Mouse (Mus musculus): ENCODE data around the gene Ankrd52. TPM values are rescaled to one million over a fixed set of nuclear protein-coding genes. Genes with fewer than 3 reads are reported as not detected.
A peak's percentile ranks its signal among the peaks of the same experiment; 100 is the strongest.

Gene Ankrd52
- polyA plus RNA-seq, 1 experiment from 2014 or later: 12.3 TPM

DNA sequence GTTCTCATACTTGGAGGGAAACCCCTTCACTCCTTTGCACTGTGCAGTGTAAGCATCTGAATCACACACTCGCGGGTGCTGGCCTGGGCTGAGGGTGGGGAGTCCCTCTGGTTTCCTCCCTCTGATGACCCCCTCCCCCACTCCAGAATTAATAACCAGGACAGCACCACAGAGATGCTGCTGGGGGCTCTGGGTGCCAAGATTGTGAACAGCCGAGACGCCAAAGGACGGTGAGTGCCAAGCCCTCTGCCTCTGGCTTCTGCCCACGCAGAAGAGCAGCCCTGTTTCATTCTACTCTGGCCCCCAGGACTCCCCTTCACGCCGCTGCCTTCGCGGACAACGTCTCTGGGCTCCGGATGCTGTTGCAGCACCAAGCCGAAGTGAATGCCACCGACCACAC, 12.0 kb downstream of the Ankrd52 start:
- H3K9me3 ChIP-seq (ENCODE audit: control insufficient read depth, low read length): no peaks in the 10 kb centered on the region
- no peak overlapping the region for H3K4me2 ChIP-seq (replicated peaks; ENCODE audit: low read depth, low read length)
- no peak overlapping the region for H3K27ac ChIP-seq (ENCODE audit: low read depth, low read length)
- 91% methylated on average over 14 of the region's 14 CpGs for WGBS
- no peak for ATAC-seq (ENCODE audit: low FRiP score)
- H3K9ac ChIP-seq (ENCODE audit: low read depth, low read length): no peak overlapping the region
- no peak for DNase-seq (ENCODE audit: low spot score)
- H3K27me3 ChIP-seq (ENCODE audit: control insufficient read depth, insufficient read depth, low read length): no peaks in the 10 kb centered on the region
- H3K4me1 ChIP-seq (replicated peaks; ENCODE audit: control insufficient read depth, insufficient read depth, low read length): no peaks in the 10 kb centered on the region
- peaks cover 29% of the 10 kb centered on the region for H3K36me3 ChIP-seq (ENCODE audit: control insufficient read depth, insufficient read depth, low read length)
- H3K4me3 ChIP-seq (ENCODE audit: low read depth, low read length): no peak overlapping the region

GRCm38 (mm10) chr10:128389570-128389969, 12.7 kb downstream of the Ankrd52 start:
- Histone ChIP-seq H3K9me3 (ENCODE audit: control insufficient read depth, low read length) (no peaks in the 10 kb centered on the region), H3K27ac (ENCODE audit: low read depth, low read length) (no peak overlapping the region), H3K4me1 (replicated peaks; ENCODE audit: control insufficient read depth, insufficient read depth, low read length) (no peaks in the 10 kb centered on the region), H3K9ac (ENCODE audit: low read depth, low read length) (no peak overlapping the region), H3K36me3 (ENCODE audit: control insufficient read depth, insufficient read depth, low read length) (peaks cover 30% of the 10 kb centered on the region), H3K4me3 (ENCODE audit: low read depth, low read length) (no peak overlapping the region), H3K4me2 (replicated peaks; ENCODE audit: low read depth, low read length) (no peak overlapping the region), H3K27me3 (ENCODE audit: control insufficient read depth, insufficient read depth, low read length) (no peaks in the 10 kb centered on the region)
- ATAC-seq (ENCODE audit: low FRiP score) (no peak), DNase-seq (ENCODE audit: low spot score) (no peak)
- WGBS: 83% methylated on average over 6 of the region's 6 CpGs

GRCm38 (mm10) chr10:128390366-128390765, 13.5 kb downstream of the Ankrd52 start:
- H3K9me3 ChIP-seq (ENCODE audit: control insufficient read depth, low read length): no peaks in the 10 kb centered on the region
- H3K36me3 ChIP-seq (ENCODE audit: control insufficient read depth, insufficient read depth, low read length): peaks cover 30% of the 10 kb centered on the region
- DNase-seq (ENCODE audit: low spot score): no peak
- ATAC-seq (ENCODE audit: low FRiP score): no peak
- H3K4me2 ChIP-seq (replicated peaks; ENCODE audit: low read depth, low read length): no peak overlapping the region
- H3K9ac ChIP-seq (ENCODE audit: low read depth, low read length): no peak overlapping the region
- no peaks in the 10 kb centered on the region for H3K27me3 ChIP-seq (ENCODE audit: control insufficient read depth, insufficient read depth, low read length)
- WGBS: 93% methylated on average over 12 of the region's 12 CpGs
- H3K27ac ChIP-seq (ENCODE audit: low read depth, low read length): no peak overlapping the region
- no peak overlapping the region for H3K4me3 ChIP-seq (ENCODE audit: low read depth, low read length)
- H3K4me1 ChIP-seq (replicated peaks; ENCODE audit: control insufficient read depth, insufficient read depth, low read length): no peaks in the 10 kb centered on the region; the same call in 1 of the 2 replicates

DNA sequence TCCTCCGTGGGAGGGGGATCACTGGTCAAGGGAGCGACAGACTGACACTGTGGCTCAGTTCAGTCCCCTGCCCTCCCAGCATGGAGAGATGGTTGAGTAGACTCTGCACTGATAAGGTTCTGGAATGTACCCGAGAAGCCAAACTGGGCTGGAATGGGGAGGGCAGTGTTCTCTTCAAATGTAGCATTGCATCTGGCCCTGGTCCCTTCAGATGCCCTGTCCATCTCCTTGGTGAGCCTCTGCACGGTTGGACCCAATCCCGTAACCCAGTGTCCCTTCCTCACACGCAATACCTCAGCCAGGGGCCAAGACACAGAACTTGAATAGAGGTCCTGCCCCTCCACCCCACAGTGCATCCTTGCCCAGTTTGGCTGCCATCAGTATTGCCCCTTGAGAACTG, 14.9 kb downstream of the Ankrd52 start:
- Histone ChIP-seq H3K9me3 (ENCODE audit: control insufficient read depth, low read length) (no peaks in the 10 kb centered on the region), H3K27ac (ENCODE audit: low read depth, low read length) (no peak overlapping the region), H3K9ac (ENCODE audit: low read depth, low read length) (no peak overlapping the region), H3K4me2 (replicated peaks; ENCODE audit: low read depth, low read length) (no peak overlapping the region), H3K4me3 (ENCODE audit: low read depth, low read length) (no peak overlapping the region), H3K36me3 (ENCODE audit: control insufficient read depth, insufficient read depth, low read length) (peaks cover 30% of the 10 kb centered on the region), H3K4me1 (replicated peaks; ENCODE audit: control insufficient read depth, insufficient read depth, low read length) (no peaks in the 10 kb centered on the region; the same call in 1 of the 2 replicates), H3K27me3 (ENCODE audit: control insufficient read depth, insufficient read depth, low read length) (no peaks in the 10 kb centered on the region)
- WGBS: 82% methylated on average over 6 of the region's 6 CpGs
- ATAC-seq (ENCODE audit: low FRiP score): no peak
- DNase-seq (ENCODE audit: low spot score): no peak

- DNase-seq (ENCODE audit: low spot score) (no peak), ATAC-seq (ENCODE audit: low FRiP score) (no peak)
- H3K27me3 ChIP-seq (ENCODE audit: control insufficient read depth, insufficient read depth, low read length): no peaks in the 10 kb centered on the region
- H3K9me3 ChIP-seq (ENCODE audit: control insufficient read depth, low read length): no peaks in the 10 kb centered on the region
- 0 out of 2 replicates have a peak, but pooled peaks cover 4% of the 10 kb centered on the region for H3K36me3 ChIP-seq (ENCODE audit: control insufficient read depth, insufficient read depth, low read length)
- H3K9ac ChIP-seq (ENCODE audit: low read depth, low read length): no peak overlapping the region
- H3K4me3 ChIP-seq (ENCODE audit: low read depth, low read length): no peak overlapping the region
- WGBS: 73% methylated on average over 11 of the region's 11 CpGs
- no peaks in the 10 kb centered on the region; the same call in 1 of the 2 replicates for H3K4me1 ChIP-seq (replicated peaks; ENCODE audit: control insufficient read depth, insufficient read depth, low read length)
- H3K27ac ChIP-seq (ENCODE audit: low read depth, low read length): no peak overlapping the region
- no peak overlapping the region for H3K4me2 ChIP-seq (replicated peaks; ENCODE audit: low read depth, low read length)
Observed at GRCm38 (mm10) chr10:128396017-128396673, 19.2 kb downstream of the Ankrd52 start.

GRCm38 (mm10) chr10:128396716-128397264, 19.9 kb downstream of the Ankrd52 start:
- Histone ChIP-seq H3K9ac (ENCODE audit: low read depth, low read length) (no peak overlapping the region), H3K4me3 (ENCODE audit: low read depth, low read length) (no peak overlapping the region), H3K27me3 (ENCODE audit: control insufficient read depth, insufficient read depth, low read length) (no peaks in the 10 kb centered on the region), H3K27ac (ENCODE audit: low read depth, low read length) (no peak overlapping the region), H3K4me2 (replicated peaks; ENCODE audit: low read depth, low read length) (no peak overlapping the region), H3K9me3 (ENCODE audit: control insufficient read depth, low read length) (no peaks in the 10 kb centered on the region), H3K4me1 (replicated peaks; ENCODE audit: control insufficient read depth, insufficient read depth, low read length) (no peaks in the 10 kb centered on the region; the same call in 1 of the 2 replicates), H3K36me3 (ENCODE audit: control insufficient read depth, insufficient read depth, low read length) (0 out of 2 replicates have a peak, but pooled peaks cover 2% of the 10 kb centered on the region)
- DNase-seq (ENCODE audit: low spot score): no peak
- no peak for ATAC-seq (ENCODE audit: low FRiP score)
- 74% methylated on average over 10 of the region's 10 CpGs for WGBS

GRCm38 (mm10) chr10:128397466-128397865, 20.6 kb downstream of the Ankrd52 start:
- Histone ChIP-seq H3K4me1 (replicated peaks; ENCODE audit: control insufficient read depth, insufficient read depth, low read length) (no peaks in the 10 kb centered on the region; the same call in 1 of the 2 replicates), H3K4me3 (ENCODE audit: low read depth, low read length) (no peak overlapping the region)

DNA sequence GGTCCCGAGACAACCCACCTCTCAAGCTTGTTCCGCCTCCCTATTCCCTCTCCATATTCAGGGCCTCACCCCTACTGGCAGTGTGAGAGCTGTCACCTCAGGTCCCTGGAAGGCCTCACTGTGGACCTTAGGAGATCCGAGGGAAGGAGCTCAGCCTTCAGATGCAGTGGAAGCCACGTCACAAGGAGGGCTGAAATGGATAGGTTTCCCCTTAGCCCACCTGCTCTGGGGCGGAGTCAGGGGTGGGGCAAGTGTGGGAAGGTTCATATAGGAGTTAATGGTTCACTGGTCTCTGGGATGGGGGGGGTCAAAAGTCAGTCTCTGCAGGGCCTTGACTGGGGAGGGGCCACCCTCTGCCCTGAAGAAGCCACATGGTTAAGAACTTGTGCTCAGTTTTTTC, 23.4 kb downstream of the Ankrd52 start:
- no peak overlapping the region for H3K4me3 ChIP-seq (ENCODE audit: low read depth, low read length)
- ATAC-seq (ENCODE audit: low FRiP score): no peak
- no peak for DNase-seq (ENCODE audit: low spot score)
- no peak overlapping the region for H3K4me2 ChIP-seq (replicated peaks; ENCODE audit: low read depth, low read length)
- H3K27ac ChIP-seq (ENCODE audit: low read depth, low read length): no peak overlapping the region; the same call in 1 of the 2 replicates
- H3K9ac ChIP-seq (ENCODE audit: low read depth, low read length): no peak overlapping the region
- no peaks in the 10 kb centered on the region for H3K27me3 ChIP-seq (ENCODE audit: control insufficient read depth, insufficient read depth, low read length)
- 40% methylated on average over 5 of the region's 5 CpGs for WGBS
- no peaks in the 10 kb centered on the region for H3K36me3 ChIP-seq (ENCODE audit: control insufficient read depth, insufficient read depth, low read length)
- no peaks in the 10 kb centered on the region for H3K9me3 ChIP-seq (ENCODE audit: control insufficient read depth, low read length)
- no peaks in the 10 kb centered on the region; the same call in 1 of the 2 replicates for H3K4me1 ChIP-seq (replicated peaks; ENCODE audit: control insufficient read depth, insufficient read depth, low read length)

More at GRCm38 (mm10) chr10:128397466-128397865, 20.6 kb downstream of the Ankrd52 start:
- H3K4me2 ChIP-seq (replicated peaks; ENCODE audit: low read depth, low read length): no peak overlapping the region
- H3K27ac ChIP-seq (ENCODE audit: low read depth, low read length): no peak overlapping the region
- H3K9ac ChIP-seq (ENCODE audit: low read depth, low read length): no peak overlapping the region
- DNase-seq (ENCODE audit: low spot score): no peak
- 0 out of 2 replicates have a peak, but pooled peaks cover 2% of the 10 kb centered on the region for H3K36me3 ChIP-seq (ENCODE audit: control insufficient read depth, insufficient read depth, low read length)
- no peaks in the 10 kb centered on the region for H3K9me3 ChIP-seq (ENCODE audit: control insufficient read depth, low read length)
- H3K27me3 ChIP-seq (ENCODE audit: control insufficient read depth, insufficient read depth, low read length): no peaks in the 10 kb centered on the region
- ATAC-seq (ENCODE audit: low FRiP score): peak; percentile 29
- 69% methylated on average over 7 of the region's 7 CpGs for WGBS

DNA sequence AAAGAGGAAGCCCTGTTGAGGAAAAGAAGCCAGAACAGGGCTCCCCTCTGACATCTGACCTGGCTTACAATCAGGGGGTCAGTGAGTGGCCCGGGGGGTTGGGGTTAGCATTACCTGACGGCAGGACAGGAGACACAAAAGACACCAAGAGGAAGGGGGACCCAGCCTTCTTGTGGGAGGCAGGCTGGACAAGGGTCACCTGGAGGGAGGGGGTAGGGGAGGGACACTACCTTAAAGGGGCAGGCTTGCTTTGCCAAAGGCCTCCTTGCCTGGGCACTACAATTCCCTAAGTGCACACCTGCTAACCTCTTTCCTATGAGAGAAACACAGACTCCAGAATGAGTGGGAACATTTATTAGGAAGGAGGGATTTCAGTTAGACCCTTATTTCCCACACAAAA, 24.1 kb downstream of the Ankrd52 start, which contains the start of gene Slc39a5:
TSS of gene Slc39a5 (minus strand) at position 174 of the 400 bp plus-strand sequence.
- H3K4me2 ChIP-seq (replicated peaks; ENCODE audit: low read depth, low read length): no peak within 1 kb of the TSS
- H3K9me3 ChIP-seq (ENCODE audit: control insufficient read depth, low read length): no peaks in the 10 kb centered on the region
- H3K9ac ChIP-seq (ENCODE audit: low read depth, low read length): no peak within 1 kb of the TSS
- no peak within 1 kb of the TSS for H3K4me3 ChIP-seq (ENCODE audit: low read depth, low read length)
- ATAC-seq (ENCODE audit: low FRiP score) (no peak), DNase-seq (ENCODE audit: low spot score) (no peak)
- H3K4me1 ChIP-seq (replicated peaks; ENCODE audit: control insufficient read depth, insufficient read depth, low read length): no peaks in the 10 kb centered on the region
- WGBS: 17% methylated on average over 2 of the region's 2 CpGs
- H3K27me3 ChIP-seq (ENCODE audit: control insufficient read depth, insufficient read depth, low read length): no peaks in the 10 kb centered on the region
- no peak within 1 kb of the TSS; the same call in 1 of the 2 replicates for H3K27ac ChIP-seq (ENCODE audit: low read depth, low read length)
- H3K36me3 ChIP-seq (ENCODE audit: control insufficient read depth, insufficient read depth, low read length): 0 out of 2 replicates have a peak, but pooled peaks cover 3% of the 10 kb centered on the region

All from hindbrain, embryonic 11.5 days (tissue).